Mouse (Mus musculus) midbrain, postnatal 0 days (tissue): ENCODE results near the gene Rnf38. TPM values are rescaled to one million over a fixed set of nuclear protein-coding genes. Genes with fewer than 3 reads are reported as not detected.
A peak's percentile ranks its signal among the peaks of the same experiment; 100 is the strongest.

ENCODE experiments used
- ATAC-seq: fragments of 200-750 bp; cut with Nextera tagmentation; 2 replicates; pipeline ENCODE4 v1.8.0; 2017; ENCODE audit warnings: moderate number of reproducible peaks, mild to moderate bottlenecking, moderate TSS enrichment, moderate library complexity; ENCODE audit not compliant: low FRiP score
- DNase-seq: peaks from one replicate; pipeline ENCODE4 v3.0.0-alpha.2; 2015; ENCODE audit warnings: low spot score
- H3K27ac ChIP-seq: fragments of 300-500 bp; sonication (generic); 2 replicates; pipeline ENCODE4 v1.5.1; 2014; ENCODE audit warnings: low read depth, mild to moderate bottlenecking, low read length, mixed read lengths
- H3K27me3 ChIP-seq: fragments of 300-500 bp; sonication (generic); 2 replicates; pipeline ENCODE4 v1.6.1; 2014; ENCODE audit warnings: low read length, control low read depth, mixed read lengths; ENCODE audit not compliant: insufficient read depth
- H3K36me3 ChIP-seq: fragments of 300-500 bp; sonication (generic); 2 replicates; pipeline ENCODE4 v1.6.1; 2014; ENCODE audit warnings: low read length, control low read depth, mixed read lengths; ENCODE audit not compliant: insufficient read depth
- H3K4me1 ChIP-seq: fragments of 300-500 bp; sonication (generic); 2 replicates; pipeline ENCODE4 v1.6.1; 2014; ENCODE audit warnings: mild to moderate bottlenecking, control low read depth, antibody characterized with exemption, low read length, mixed read lengths; ENCODE audit not compliant: insufficient read depth
- H3K4me2 ChIP-seq: fragments of 300-500 bp; sonication (generic); 2 replicates; pipeline ENCODE4 v1.6.1; 2014; ENCODE audit warnings: low read depth, mild to moderate bottlenecking, low read length, mixed read lengths; ENCODE audit not compliant: poor library complexity, severe bottlenecking
- H3K4me3 ChIP-seq: fragments of 300-500 bp; sonication (generic); 2 replicates; pipeline ENCODE4 v1.5.1; 2014; ENCODE audit warnings: low read depth, mild to moderate bottlenecking, low read length, moderate library complexity
- H3K9ac ChIP-seq: fragments of 300-500 bp; sonication (generic); replicated peaks from 2 replicates; pipeline ENCODE4 v1.6.1; 2014; ENCODE audit warnings: mild to moderate bottlenecking, low read length, moderate library complexity, mixed read lengths; ENCODE audit not compliant: poor library complexity, severe bottlenecking
- H3K9me3 ChIP-seq: fragments of 300-500 bp; sonication (generic); 2 replicates; pipeline ENCODE4 v1.6.1; 2016; ENCODE audit warnings: low read length, control low read depth
- CTCF ChIP-seq: IDR thresholded peaks from 2 replicates; pipeline ENCODE4 v1.5.1; 2016; ENCODE audit warnings: antibody characterized with exemption, mild to moderate bottlenecking
- WGBS: fragments of 180-500 bp; shearing (Covaris S2); extraction: QIAGEN DNeasy Blood & Tissue Kit; methylation state at CpG from one replicate; pipeline ENCODE4 v1.1.7; 2014; 5-methylcytosine and 5-hydroxymethylcytosine counted together
- polyA plus RNA-seq: library from polyadenylated mRNA; unstranded; fragments of >200 nt; fragmentation: Nextera tagmentation; extraction: Ambion mirVana; gene quantifications from 2 replicates; pipeline ENCODE4 v1.2.1, GENCODE M21; 2015
- total RNA-seq: library from RNA; depleted of rRNA; stranded (reverse); fragments of >200 nt; gene quantifications from 2 replicates; pipeline ENCODE4 v1.2.3, GENCODE M21; 2014

Rnf38 gene
- total and polyA plus RNA-seq, 2 experiments from 2014 or later = 18.6 to 79.7 TPM

DNA sequence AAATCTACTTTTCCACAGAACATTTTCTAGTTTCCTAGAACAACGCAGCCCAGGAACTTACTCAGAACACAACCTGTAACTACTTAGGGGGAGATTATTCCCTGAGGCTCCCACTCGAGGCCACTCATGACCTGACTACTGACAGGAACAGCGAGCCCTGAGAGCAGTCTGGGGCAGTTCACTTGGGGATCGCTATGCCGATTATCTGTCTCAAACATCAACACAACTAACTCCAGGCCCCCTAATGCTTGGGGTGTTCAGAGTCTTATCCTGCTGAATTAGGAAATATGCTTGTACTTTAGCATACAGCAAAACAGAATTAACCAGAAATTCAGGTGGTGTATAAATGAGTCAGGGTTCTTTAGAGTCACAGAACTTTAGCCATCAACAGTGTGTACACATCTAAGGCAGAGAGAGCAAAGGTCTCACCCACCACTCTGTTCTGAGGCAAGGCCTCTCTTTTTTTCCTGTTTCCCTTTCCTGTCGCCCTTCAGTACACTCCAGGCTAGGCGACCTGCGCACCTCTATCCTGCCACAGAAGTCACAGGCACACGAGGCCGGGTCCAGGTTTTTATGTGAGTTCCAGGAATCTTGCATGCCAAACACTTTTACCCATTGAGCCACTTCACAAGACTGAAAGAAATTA, 16.7 kb downstream of the Rnf38 start:
- Histone ChIP-seq H3K9me3 (no peaks in the 10 kb centered on the region), H3K27ac (no peak overlapping the region), H3K4me2 (no peak overlapping the region), H3K4me1 (no peaks in the 10 kb centered on the region), H3K27me3 (no peaks in the 10 kb centered on the region), H3K36me3 (no peaks in the 10 kb centered on the region), H3K9ac (no peak overlapping the region), H3K4me3 (no peak overlapping the region)
- TF ChIP-seq CTCF = no peak
- WGBS = 67% methylated on average over 10 of the region's 10 CpGs
- no peak for ATAC-seq
- DNase-seq = no peak

DNA sequence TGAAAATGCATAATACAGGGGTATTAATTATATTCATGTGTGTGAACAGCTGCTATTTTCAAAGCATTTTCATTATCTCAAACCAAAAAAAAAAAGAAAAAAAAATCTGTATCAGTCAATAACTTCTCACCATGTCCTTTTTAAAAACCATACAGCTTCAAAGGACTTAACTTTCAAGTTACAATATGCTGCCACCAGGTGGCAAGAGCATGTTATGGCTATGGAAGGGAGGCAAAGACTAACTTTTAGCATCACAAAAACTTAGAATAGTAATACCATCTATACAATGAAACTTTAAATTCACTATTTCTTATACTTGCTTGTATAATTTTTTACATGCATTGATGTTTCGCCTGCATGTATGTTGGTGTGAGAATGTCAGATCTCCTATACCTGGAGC, 33.6 kb downstream of the Rnf38 start:
- H3K4me1 ChIP-seq = no peaks in the 10 kb centered on the region
- TF ChIP-seq CTCF = peak; percentile 82
- no peaks in the 10 kb centered on the region for H3K9me3 ChIP-seq
- ATAC-seq (no peak), DNase-seq (peak; percentile 59)
- H3K27ac ChIP-seq = no peak overlapping the region
- 82% methylated on average over 1 of the region's 1 CpGs for WGBS
- H3K4me3 ChIP-seq = no peak overlapping the region
- H3K4me2 ChIP-seq = no peak overlapping the region
- H3K36me3 ChIP-seq = no peaks in the 10 kb centered on the region
- H3K9ac ChIP-seq = no peak overlapping the region
- no peaks in the 10 kb centered on the region for H3K27me3 ChIP-seq

DNA sequence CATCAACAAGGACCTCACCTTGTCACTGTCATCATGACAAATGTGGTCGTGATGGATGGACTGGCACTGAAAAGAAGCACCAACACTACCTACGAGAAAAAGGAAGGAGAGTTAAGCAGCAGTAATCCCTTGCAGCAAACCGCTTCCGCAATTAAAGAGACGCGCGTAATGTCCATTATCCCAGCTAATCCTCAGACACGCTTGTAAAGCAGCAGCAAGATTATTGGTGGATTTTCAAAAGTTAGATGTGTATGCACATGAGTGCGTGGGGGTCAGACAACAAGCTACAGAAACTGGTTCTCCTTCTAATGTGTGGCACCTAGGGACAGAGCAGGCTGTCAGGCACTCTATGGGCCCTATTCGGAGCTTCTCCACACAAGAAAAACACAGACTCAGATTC, 46.2 kb downstream of the Rnf38 start:
- no peak overlapping the region for H3K27ac ChIP-seq
- no peak overlapping the region for H3K9ac ChIP-seq
- no peaks in the 10 kb centered on the region for H3K36me3 ChIP-seq
- WGBS = 24% methylated on average over 10 of the region's 10 CpGs
- no peaks in the 10 kb centered on the region for H3K27me3 ChIP-seq
- 0 out of 2 replicates have a peak, but pooled peaks cover 2% of the 10 kb centered on the region for H3K4me1 ChIP-seq
- no peak for DNase-seq
- no peaks in the 10 kb centered on the region for H3K9me3 ChIP-seq
- no peak overlapping the region for H3K4me2 ChIP-seq
- no peak overlapping the region for H3K4me3 ChIP-seq
- no peak for TF ChIP-seq CTCF
- ATAC-seq = no peak

DNA sequence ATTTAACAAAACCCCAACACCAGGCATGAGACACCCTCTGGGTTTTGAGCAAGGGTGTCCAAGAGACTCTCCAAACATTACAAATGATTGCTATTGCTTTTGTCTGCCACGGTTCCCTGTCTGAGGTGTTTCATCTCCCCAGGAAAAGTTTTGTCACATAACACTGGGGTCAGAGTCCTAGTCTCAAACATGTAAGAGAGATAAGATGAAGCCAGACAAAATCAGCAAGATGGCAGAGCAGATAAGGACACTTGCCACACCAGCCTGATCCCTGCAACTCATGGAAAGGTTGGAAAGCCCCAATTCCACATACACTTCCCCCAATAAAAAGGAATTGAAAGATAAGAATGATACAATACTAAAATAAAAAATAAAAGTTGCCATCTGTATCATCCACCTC, 49.7 kb downstream of the Rnf38 start:
- Histone ChIP-seq H3K4me2 (no peak overlapping the region), H3K27ac (no peak overlapping the region), H3K4me3 (no peak overlapping the region), H3K27me3 (no peaks in the 10 kb centered on the region), H3K9ac (no peak overlapping the region), H3K4me1 (0 out of 2 replicates have a peak, but pooled peaks cover 2% of the 10 kb centered on the region), H3K36me3 (no peaks in the 10 kb centered on the region), H3K9me3 (no peaks in the 10 kb centered on the region)
- ATAC-seq (no peak), DNase-seq (no peak)
- no peak for TF ChIP-seq CTCF
- WGBS = 54% methylated on average over 1 of the region's 1 CpGs

DNA sequence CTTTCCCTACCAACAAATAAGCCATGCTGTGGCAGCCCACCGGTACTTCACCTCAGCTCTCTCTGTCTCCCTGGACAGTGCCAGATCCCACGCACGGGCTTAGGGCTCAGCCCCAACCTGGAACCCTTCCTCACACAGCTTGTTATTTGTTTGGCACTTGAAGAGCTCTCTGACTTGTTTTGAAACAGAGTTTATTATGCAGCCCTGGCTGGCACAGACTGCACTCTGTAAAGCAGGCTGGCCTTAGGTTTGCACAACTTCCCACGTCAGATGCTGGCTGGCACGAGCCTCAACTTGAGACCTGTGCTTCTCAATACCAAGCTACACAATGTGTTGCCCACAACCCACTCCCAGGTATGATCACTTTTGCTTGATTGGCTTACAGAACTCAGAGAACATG, 53.8 kb downstream of the Rnf38 start:
- H3K4me3 ChIP-seq = no peak overlapping the region
- H3K27me3 ChIP-seq = no peaks in the 10 kb centered on the region
- no peak for TF ChIP-seq CTCF
- H3K4me2 ChIP-seq = no peak overlapping the region
- H3K27ac ChIP-seq = no peak overlapping the region
- H3K4me1 ChIP-seq = no peaks in the 10 kb centered on the region
- H3K9me3 ChIP-seq = no peaks in the 10 kb centered on the region
- 59% methylated on average over 5 of the region's 5 CpGs for WGBS
- no peak for ATAC-seq
- peak; percentile 15 for DNase-seq
- no peak overlapping the region for H3K9ac ChIP-seq
- H3K36me3 ChIP-seq = no peaks in the 10 kb centered on the region

DNA sequence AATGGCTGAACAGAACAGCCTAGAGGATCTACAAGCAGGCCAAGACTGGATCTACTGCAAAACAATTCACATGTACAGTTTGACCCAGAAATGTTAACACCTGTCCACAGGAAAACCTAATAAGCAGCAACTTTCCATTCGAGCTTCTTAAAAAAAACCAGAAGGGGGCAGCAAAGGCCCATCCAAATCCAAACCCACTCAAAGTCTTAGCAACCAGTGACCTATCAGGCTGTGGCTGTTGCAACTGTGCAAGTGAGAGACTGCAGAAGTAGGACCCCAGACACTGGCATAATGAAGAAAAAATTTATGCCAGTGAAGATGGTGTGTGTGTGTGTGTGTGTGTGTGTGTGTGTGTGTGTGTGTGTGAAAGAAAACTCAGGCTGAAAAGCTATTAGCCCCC, 60.4 kb downstream of the Rnf38 start:
- no peaks in the 10 kb centered on the region for H3K4me1 ChIP-seq
- no peaks in the 10 kb centered on the region for H3K27me3 ChIP-seq
- H3K9me3 ChIP-seq = no peaks in the 10 kb centered on the region
- no peak overlapping the region for H3K9ac ChIP-seq
- H3K4me3 ChIP-seq = no peak overlapping the region
- TF ChIP-seq CTCF = peak; percentile 84
- WGBS = 0% methylated on average over 1 of the region's 1 CpGs
- no peak overlapping the region for H3K27ac ChIP-seq
- ATAC-seq (no peak), DNase-seq (peak; percentile 84)
- no peak overlapping the region for H3K4me2 ChIP-seq
- no peaks in the 10 kb centered on the region for H3K36me3 ChIP-seq
